Mouse (Mus musculus) myocyte (in vitro differentiated cells): ENCODE measurements at regions not wholly inside any gene's neighbourhood (a gene's known extent, or its start where the extent isn't known, plus 50 kb on each side); places are given as distances from the start of the nearest gene placed in this dataset.
"Not testable (repeated sequence)": the region's sequence is repeated elsewhere in the genome, so short reads cannot be mapped to it uniquely, and the experiment has no call there.

ENCODE experiments used
- E2F4 ChIP-seq: IDR thresholded peaks from one replicate; pipeline ENCODE4 v1.6.1; 2011; ENCODE audit warnings: mild to moderate bottlenecking, control low read depth, moderate library complexity; ENCODE audit not compliant: insufficient read depth
- MAX ChIP-seq: IDR thresholded peaks from one replicate; pipeline ENCODE4 v1.6.1; 2011; ENCODE audit warnings: low read depth, mild to moderate bottlenecking, control low read depth
- POLR2A ChIP-seq: IDR thresholded peaks from one replicate; pipeline ENCODE4 v1.6.1; 2011; ENCODE audit warnings: low read depth, mild to moderate bottlenecking, control low read depth, moderate library complexity; ENCODE audit not compliant: insufficient read length
- POLR2AphosphoS2 ChIP-seq: IDR thresholded peaks from one replicate; pipeline ENCODE4 v1.6.1; 2011; ENCODE audit warnings: low read depth, control low read depth; ENCODE audit not compliant: insufficient read length
- TCF12 ChIP-seq: IDR thresholded peaks from one replicate; pipeline ENCODE4 v1.6.1; 2011; ENCODE audit warnings: mild to moderate bottlenecking, control low read depth; ENCODE audit not compliant: poor library complexity, insufficient read depth, severe bottlenecking

DNA sequence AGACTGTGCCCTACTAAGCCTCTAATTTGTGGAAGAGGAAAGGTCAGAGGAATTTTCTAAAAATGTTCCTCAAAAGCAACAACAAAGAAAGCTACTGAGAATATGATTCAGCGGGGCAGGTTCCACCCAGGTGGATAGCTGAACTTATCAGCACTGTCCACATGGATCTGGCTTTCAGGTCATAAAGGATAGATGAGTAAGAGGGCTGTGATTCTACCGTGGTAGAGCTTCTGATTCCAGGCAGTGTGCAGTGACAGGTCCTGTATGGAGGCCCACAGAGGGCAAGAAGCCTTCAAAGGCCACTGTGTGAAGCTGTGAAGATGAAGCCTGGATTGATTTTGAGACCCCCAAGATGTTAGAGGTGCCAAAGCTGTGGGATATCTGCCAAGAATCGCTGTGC, 51.8 kb downstream of the Teddm3 start:
- TF ChIP-seq POLR2AphosphoS2, E2F4, MAX, POLR2A, TCF12: not testable (repeated sequence)
